Mouse (Mus musculus) kidney, embryonic 15.5 days (tissue): ENCODE measurements around the gene Serinc2. TPM values are rescaled to one million over a fixed set of nuclear protein-coding genes. Genes with fewer than 3 reads are reported as not detected.

Source experiments
- ATAC-seq: fragments of 200-750 bp; cut with Nextera tagmentation; replicated peaks from 2 replicates; pipeline ENCODE4 v1.8.0; 2017; ENCODE audit warnings: moderate TSS enrichment; ENCODE audit not compliant: low FRiP score
- H3K27ac ChIP-seq: fragments of 300-500 bp; sonication (generic); 2 replicates; pipeline ENCODE4 v1.5.1; 2015; ENCODE audit warnings: mild to moderate bottlenecking, inconsistent platforms
- H3K27me3 ChIP-seq: fragments of 300-500 bp; sonication (generic); 2 replicates; pipeline ENCODE4 v1.6.1; 2015; ENCODE audit warnings: inconsistent platforms
- H3K36me3 ChIP-seq: fragments of 300-500 bp; sonication (generic); 2 replicates; pipeline ENCODE4 v1.6.1; 2015; ENCODE audit warnings: inconsistent platforms
- H3K4me1 ChIP-seq: fragments of 300-500 bp; sonication (generic); 2 replicates; pipeline ENCODE4 v1.6.1; 2015; ENCODE audit warnings: inconsistent platforms
- H3K4me2 ChIP-seq: fragments of 300-500 bp; sonication (generic); 2 replicates; pipeline ENCODE4 v1.6.1; 2015; ENCODE audit warnings: moderate library complexity, mild to moderate bottlenecking, inconsistent platforms
- H3K4me3 ChIP-seq: fragments of 300-500 bp; sonication (generic); replicated peaks from 2 replicates; pipeline ENCODE4 v1.5.1; 2015; ENCODE audit warnings: mild to moderate bottlenecking, inconsistent platforms
- H3K9ac ChIP-seq: fragments of 300-500 bp; sonication (generic); 2 replicates; pipeline ENCODE4 v1.6.1; 2015; ENCODE audit warnings: mild to moderate bottlenecking, inconsistent platforms
- H3K9me3 ChIP-seq: fragments of 300-500 bp; sonication (generic); replicated peaks from 2 replicates; pipeline ENCODE4 v1.6.1; 2016; ENCODE audit warnings: inconsistent platforms
- WGBS: fragments of 180-500 bp; shearing (Covaris S2); methylation state at CpG from one replicate; pipeline ENCODE4 v1.1.7; 2015; ENCODE audit warnings: mixed read lengths; 5-methylcytosine and 5-hydroxymethylcytosine counted together
- polyA plus RNA-seq: library from polyadenylated mRNA; unstranded; fragments of >200 nt; fragmentation: Nextera tagmentation; extraction: Ambion mirVana; gene quantifications from 2 replicates; pipeline ENCODE4 v1.2.1, GENCODE M21; 2015

The Serinc2 gene
- polyA plus RNA-seq, 1 experiment from 2014 or later, result 48.8 TPM

- Histone ChIP-seq H3K9me3 (no peaks in the 10 kb centered on the region; the same call in 1 of the 2 replicates), H3K36me3 (no peaks in the 10 kb centered on the region), H3K4me1 (peaks cover 15% of the 10 kb centered on the region), H3K4me3 (no peak overlapping the region), H3K27me3 (peaks cover 11% of the 10 kb centered on the region; the same call in 1 of the 2 replicates), H3K27ac (no peak overlapping the region), H3K9ac (no peak overlapping the region), H3K4me2 (no peak overlapping the region)
- WGBS, result 81% methylated on average over 13 of the region's 13 CpGs
- 0 out of 2 replicates have a peak, but pooled peaks have one; percentile 50 for ATAC-seq
Measured at GRCm38 (mm10) chr4:130296243-130296965, 17.4 kb upstream of the Serinc2 start.

- no peak for ATAC-seq
- Histone ChIP-seq H3K36me3 (no peaks in the 10 kb centered on the region), H3K4me3 (no peak overlapping the region), H3K9ac (no peak overlapping the region), H3K9me3 (no peaks in the 10 kb centered on the region; the same call in 1 of the 2 replicates), H3K4me1 (peaks cover 15% of the 10 kb centered on the region), H3K4me2 (no peak overlapping the region), H3K27me3 (peaks cover 11% of the 10 kb centered on the region; the same call in 1 of the 2 replicates), H3K27ac (no peak overlapping the region)
- WGBS, result 47% methylated on average over 23 of the region's 23 CpGs
Measured at GRCm38 (mm10) chr4:130295047-130295745, 16.2 kb upstream of the Serinc2 start.

GRCm38 (mm10) chr4:130294513-130294912 lies 15.5 kb upstream of the Serinc2 start:
- no peak overlapping the region for H3K9ac ChIP-seq
- no peak overlapping the region for H3K4me2 ChIP-seq
- H3K9me3 ChIP-seq, result no peaks in the 10 kb centered on the region; the same call in 1 of the 2 replicates
- H3K4me1 ChIP-seq, result peaks cover 14% of the 10 kb centered on the region
- ATAC-seq, result no peak
- H3K27ac ChIP-seq, result no peak overlapping the region
- 88% methylated on average over 8 of the region's 8 CpGs for WGBS
- no peaks in the 10 kb centered on the region for H3K36me3 ChIP-seq
- no peak overlapping the region for H3K4me3 ChIP-seq
- H3K27me3 ChIP-seq, result peaks cover 11% of the 10 kb centered on the region; the same call in 1 of the 2 replicates

GRCm38 (mm10) chr4:130292271-130292670 lies 13.3 kb upstream of the Serinc2 start:
- Histone ChIP-seq H3K36me3 (no peaks in the 10 kb centered on the region), H3K4me3 (no peak overlapping the region), H3K9me3 (no peaks in the 10 kb centered on the region; the same call in 1 of the 2 replicates), H3K9ac (no peak overlapping the region), H3K4me1 (peaks cover 11% of the 10 kb centered on the region), H3K27ac (no peak overlapping the region), H3K4me2 (no peak overlapping the region), H3K27me3 (peaks cover 11% of the 10 kb centered on the region; the same call in 1 of the 2 replicates)
- WGBS, result 3% methylated on average over 4 of the region's 4 CpGs
- ATAC-seq, result 0 out of 2 replicates have a peak, but pooled peaks have one; percentile 23

- H3K4me2 ChIP-seq, result no peak overlapping the region
- H3K9ac ChIP-seq, result no peak overlapping the region
- no peaks in the 10 kb centered on the region for H3K9me3 ChIP-seq
- H3K4me3 ChIP-seq, result no peak overlapping the region
- no peak overlapping the region for H3K27ac ChIP-seq
- no peak for ATAC-seq
- peaks cover 16% of the 10 kb centered on the region for H3K27me3 ChIP-seq
- 73% methylated on average over 3 of the region's 3 CpGs for WGBS
- H3K36me3 ChIP-seq, result no peaks in the 10 kb centered on the region
- H3K4me1 ChIP-seq, result no peaks in the 10 kb centered on the region
Measured at GRCm38 (mm10) chr4:130289824-130290223, 10.8 kb upstream of the Serinc2 start.

GRCm38 (mm10) chr4:130286531-130286930 lies 7.5 kb upstream of the Serinc2 start:
- WGBS, result 41% methylated on average over 3 of the region's 3 CpGs
- Histone ChIP-seq H3K4me3 (no peak overlapping the region), H3K9me3 (no peaks in the 10 kb centered on the region), H3K36me3 (no peaks in the 10 kb centered on the region), H3K4me1 (no peaks in the 10 kb centered on the region), H3K27ac (no peak overlapping the region), H3K9ac (no peak overlapping the region), H3K27me3 (peaks cover 25% of the 10 kb centered on the region), H3K4me2 (no peak overlapping the region)
- ATAC-seq, result no peak

GRCm38 (mm10) chr4:130283826-130284225 lies 4.8 kb upstream of the Serinc2 start:
- WGBS, result 78% methylated on average over 9 of the region's 9 CpGs
- Histone ChIP-seq H3K4me1 (no peaks in the 10 kb centered on the region), H3K27ac (no peak overlapping the region), H3K9ac (no peak overlapping the region), H3K36me3 (no peaks in the 10 kb centered on the region), H3K9me3 (no peaks in the 10 kb centered on the region), H3K27me3 (peaks cover 46% of the 10 kb centered on the region), H3K4me3 (no peak overlapping the region), H3K4me2 (no peak overlapping the region)
- ATAC-seq, result no peak

- H3K4me2 ChIP-seq, result no peak overlapping the region
- no peak for ATAC-seq
- no peak overlapping the region for H3K4me3 ChIP-seq
- no peaks in the 10 kb centered on the region for H3K4me1 ChIP-seq
- WGBS, result 74% methylated on average over 5 of the region's 5 CpGs
- H3K9me3 ChIP-seq, result no peaks in the 10 kb centered on the region
- no peak overlapping the region for H3K27ac ChIP-seq
- no peak overlapping the region for H3K9ac ChIP-seq
- no peaks in the 10 kb centered on the region for H3K36me3 ChIP-seq
- H3K27me3 ChIP-seq, result peaks cover 53% of the 10 kb centered on the region
Measured at GRCm38 (mm10) chr4:130282856-130283255, 3.9 kb upstream of the Serinc2 start.

- H3K9me3 ChIP-seq, result no peaks in the 10 kb centered on the region
- no peak for ATAC-seq
- no peak overlapping the region for H3K4me2 ChIP-seq
- H3K27ac ChIP-seq, result no peak overlapping the region
- no peak overlapping the region for H3K4me3 ChIP-seq
- peaks cover 27% of the 10 kb centered on the region for H3K4me1 ChIP-seq
- H3K27me3 ChIP-seq, result peaks cover 79% of the 10 kb centered on the region
- H3K9ac ChIP-seq, result no peak overlapping the region
- 61% methylated on average over 7 of the region's 7 CpGs for WGBS
- no peaks in the 10 kb centered on the region for H3K36me3 ChIP-seq
Measured at GRCm38 (mm10) chr4:130276573-130277176, 2.3 kb downstream of the Serinc2 start.

- Histone ChIP-seq H3K4me3 (peak overlapping the region; percentile 64), H3K4me2 (peak overlapping the region; percentile 98), H3K27ac (no peak overlapping the region), H3K27me3 (peaks cover 72% of the 10 kb centered on the region), H3K9me3 (no peaks in the 10 kb centered on the region), H3K9ac (no peak overlapping the region), H3K36me3 (no peaks in the 10 kb centered on the region), H3K4me1 (peaks cover 27% of the 10 kb centered on the region)
- no peak for ATAC-seq
- WGBS, result 56% methylated on average over 5 of the region's 5 CpGs
Measured at GRCm38 (mm10) chr4:130275823-130276105, 3.2 kb downstream of the Serinc2 start.

GRCm38 (mm10) chr4:130275016-130275822 lies 3.8 kb downstream of the Serinc2 start:
- peak; percentile 54 for ATAC-seq
- peak overlapping the region; percentile 49 for H3K27ac ChIP-seq
- peak overlapping the region; percentile 98 for H3K4me2 ChIP-seq
- H3K9me3 ChIP-seq, result no peaks in the 10 kb centered on the region
- peak overlapping the region; percentile 55 for H3K9ac ChIP-seq
- peak overlapping the region; percentile 64 for H3K4me3 ChIP-seq
- WGBS, result under 1% methylated on average over 62 of the region's 62 CpGs
- H3K27me3 ChIP-seq, result peaks cover 68% of the 10 kb centered on the region
- H3K36me3 ChIP-seq, result no peaks in the 10 kb centered on the region
- H3K4me1 ChIP-seq, result peaks cover 27% of the 10 kb centered on the region
